Mouse (Mus musculus) forebrain, embryonic 11.5 days (tissue): Measurements from ENCODE around the gene Ptprd. TPM values are rescaled to one million over a fixed set of nuclear protein-coding genes. Genes with fewer than 3 reads are reported as not detected.

Experiments used
- ATAC-seq: fragments of 200-750 bp; cut with Nextera tagmentation; replicated peaks from 2 replicates; pipeline ENCODE4 v1.8.0; 2017; ENCODE audit warnings: moderate TSS enrichment; ENCODE audit not compliant: low FRiP score
- DNase-seq: peaks from one replicate; pipeline ENCODE4 v3.0.0-alpha.2; 2017; ENCODE audit warnings: low spot score
- H3K27ac ChIP-seq: fragments of 300-500 bp; sonication (generic); 2 replicates; pipeline ENCODE4 v1.5.1; 2014; ENCODE audit warnings: low read depth, low read length
- H3K27me3 ChIP-seq: fragments of 300-500 bp; sonication (generic); 2 replicates; pipeline ENCODE4 v1.6.1; 2014; ENCODE audit warnings: mild to moderate bottlenecking, low read length, mixed read lengths; ENCODE audit not compliant: control insufficient read depth, insufficient read depth
- H3K36me3 ChIP-seq: fragments of 300-500 bp; sonication (generic); 2 replicates; pipeline ENCODE4 v1.6.1; 2014; ENCODE audit warnings: mild to moderate bottlenecking, low read length, moderate library complexity, mixed read lengths; ENCODE audit not compliant: control insufficient read depth, insufficient read depth
- H3K4me1 ChIP-seq: fragments of 300-500 bp; sonication (generic); replicated peaks from 2 replicates; pipeline ENCODE4 v1.6.1; 2014; ENCODE audit warnings: low read length, mixed read lengths; ENCODE audit not compliant: control insufficient read depth, insufficient read depth
- H3K4me2 ChIP-seq: fragments of 300-500 bp; sonication (generic); 2 replicates; pipeline ENCODE4 v1.6.1; 2014; ENCODE audit warnings: low read depth, mild to moderate bottlenecking, low read length, moderate library complexity, mixed read lengths; ENCODE audit not compliant: severe bottlenecking
- H3K4me3 ChIP-seq: fragments of 300-500 bp; sonication (generic); 2 replicates; pipeline ENCODE4 v1.5.1; 2014; ENCODE audit warnings: low read depth, low read length
- H3K9ac ChIP-seq: fragments of 300-500 bp; sonication (generic); 2 replicates; pipeline ENCODE4 v1.6.1; 2014; ENCODE audit warnings: low read length
- H3K9me3 ChIP-seq: fragments of 300-500 bp; sonication (generic); 2 replicates; pipeline ENCODE4 v1.6.1; 2016; ENCODE audit warnings: low read length, mixed read lengths; ENCODE audit not compliant: control insufficient read depth
- WGBS: fragments of 180-500 bp; shearing (Covaris S2); extraction: QIAGEN DNeasy Blood & Tissue Kit; methylation state at CpG from one replicate; pipeline ENCODE4 v1.1.7; 2014; 5-methylcytosine and 5-hydroxymethylcytosine counted together
- polyA plus RNA-seq: library from polyadenylated mRNA; unstranded; fragments of >200 nt; fragmentation: Nextera tagmentation; extraction: Ambion mirVana; gene quantifications from 2 replicates; pipeline ENCODE4 v1.2.1, GENCODE M21; 2014

Gene Ptprd
- polyA plus RNA-seq, 1 experiment from 2014 or later, result 30.1 TPM

DNA sequence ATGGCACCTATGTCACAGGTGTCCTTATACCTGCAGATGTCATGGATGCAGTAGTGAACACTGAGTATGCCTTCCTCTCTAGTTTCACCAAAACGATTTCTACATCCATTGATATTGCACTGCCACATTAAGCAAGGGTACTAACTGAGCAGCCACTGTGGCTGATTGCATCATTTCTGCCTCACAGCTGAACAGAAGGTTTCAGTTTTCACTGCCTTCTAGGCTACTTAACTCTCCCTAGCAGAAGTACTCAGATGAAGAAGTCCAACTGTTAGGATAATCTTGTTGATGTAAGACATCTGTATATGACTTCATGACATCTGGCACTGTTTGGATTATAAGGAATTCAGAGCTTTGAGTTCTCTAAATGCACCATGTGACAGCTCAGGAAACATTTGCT is 1678.8 kb downstream of the Ptprd start:
- no peak for ATAC-seq
- H3K4me3 ChIP-seq, result no peak overlapping the region
- H3K9me3 ChIP-seq, result peaks cover 3% of the 10 kb centered on the region; the same call in 1 of the 2 replicates
- no peak overlapping the region for H3K4me2 ChIP-seq
- H3K27ac ChIP-seq, result no peak overlapping the region
- no peak for DNase-seq
- H3K27me3 ChIP-seq, result no peaks in the 10 kb centered on the region
- H3K9ac ChIP-seq, result no peak overlapping the region
- H3K36me3 ChIP-seq, result no peaks in the 10 kb centered on the region
- 79% methylated on average over 1 of the region's 1 CpGs for WGBS
- no peaks in the 10 kb centered on the region for H3K4me1 ChIP-seq

DNA sequence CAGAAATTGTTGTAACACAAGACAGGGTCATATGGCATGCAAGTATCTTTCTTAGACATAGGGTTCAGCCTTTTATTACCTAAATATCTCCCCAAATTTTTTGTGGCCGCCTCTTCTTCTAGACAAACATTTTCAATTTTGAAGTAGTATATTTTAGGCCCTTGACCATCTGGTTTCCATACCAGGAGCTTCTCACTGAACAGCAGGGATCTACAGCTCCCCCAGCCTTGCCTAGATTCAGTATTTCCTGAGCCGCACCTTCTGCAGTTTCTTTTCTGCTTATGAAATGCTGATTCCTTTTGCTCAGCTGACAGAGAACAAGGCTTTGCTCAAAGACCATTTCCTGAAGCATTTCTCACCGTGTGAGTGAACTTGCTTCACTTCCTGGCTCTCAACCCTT is 1686.5 kb downstream of the Ptprd start:
- no peaks in the 10 kb centered on the region for H3K36me3 ChIP-seq
- DNase-seq, result no peak

DNA sequence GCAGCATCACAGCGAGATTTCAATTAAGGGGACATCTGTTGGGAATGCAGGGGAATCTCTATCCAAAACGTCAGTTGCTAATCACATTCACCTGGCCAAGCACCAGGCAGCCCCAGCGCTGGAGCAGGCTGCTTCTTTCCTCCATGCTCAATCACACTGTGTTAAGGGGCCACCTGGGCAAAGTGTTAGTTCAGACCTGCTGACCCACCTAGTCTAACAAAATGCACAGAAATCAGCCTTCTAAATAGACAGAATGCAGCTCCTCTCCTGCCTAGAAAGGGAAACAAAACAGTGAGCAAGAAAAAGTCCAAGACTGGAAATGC is 1708.5 kb downstream of the Ptprd start:
- Histone ChIP-seq H3K4me3 (no peak overlapping the region), H3K9ac (no peak overlapping the region), H3K4me1 (no peaks in the 10 kb centered on the region), H3K27ac (no peak overlapping the region), H3K9me3 (no peaks in the 10 kb centered on the region), H3K4me2 (no peak overlapping the region), H3K36me3 (no peaks in the 10 kb centered on the region), H3K27me3 (no peaks in the 10 kb centered on the region)
- ATAC-seq (no peak), DNase-seq (peak; percentile 51)
- 17% methylated on average over 3 of the region's 3 CpGs for WGBS

More for the DNA sequence above, 1686.5 kb downstream of the Ptprd start:
- no peak overlapping the region for H3K4me3 ChIP-seq
- H3K4me1 ChIP-seq, result no peaks in the 10 kb centered on the region
- no peak overlapping the region for H3K4me2 ChIP-seq
- H3K9ac ChIP-seq, result no peak overlapping the region
- ATAC-seq, result no peak
- 82% methylated on average over 3 of the region's 3 CpGs for WGBS
- no peak overlapping the region for H3K27ac ChIP-seq
- no peaks in the 10 kb centered on the region for H3K27me3 ChIP-seq
- H3K9me3 ChIP-seq, result peaks cover 3% of the 10 kb centered on the region; the same call in 1 of the 2 replicates

DNA sequence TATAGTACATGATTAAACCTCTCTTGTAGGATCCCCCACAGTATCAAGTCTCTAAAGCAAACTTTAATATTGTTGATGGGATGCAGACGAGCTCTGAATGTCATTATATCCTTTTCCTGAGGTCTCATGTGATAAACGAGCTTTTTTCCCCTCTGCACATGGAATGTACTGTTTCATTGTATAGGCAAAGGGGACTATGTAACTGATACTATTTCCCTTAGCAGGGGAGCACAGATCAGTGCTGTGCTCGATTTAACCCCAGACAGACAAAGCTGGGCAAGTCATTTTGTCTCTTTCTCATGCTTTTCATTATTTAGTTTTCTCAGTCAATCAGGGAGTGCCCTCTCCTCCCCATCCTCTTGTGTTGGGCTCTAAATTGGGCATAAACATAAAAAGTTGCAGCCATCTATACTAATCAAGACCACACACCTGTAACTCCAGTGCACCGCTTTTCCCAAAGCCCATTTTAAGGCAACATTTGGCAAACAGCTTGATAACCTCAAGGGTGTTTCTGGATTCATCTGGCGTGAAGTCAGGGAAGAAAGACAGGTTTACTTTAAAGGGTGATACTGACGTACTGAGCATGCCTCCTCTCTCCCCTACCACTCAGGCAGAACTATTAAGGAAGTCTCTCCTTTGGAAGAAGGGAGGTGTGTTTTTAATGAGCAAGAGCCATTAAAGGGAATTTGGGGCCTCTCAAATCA is 1709.0 kb downstream of the Ptprd start:
- 53% methylated on average over 6 of the region's 6 CpGs for WGBS
- no peaks in the 10 kb centered on the region for H3K27me3 ChIP-seq
- no peak overlapping the region for H3K27ac ChIP-seq
- no peaks in the 10 kb centered on the region for H3K36me3 ChIP-seq
- H3K4me1 ChIP-seq, result no peaks in the 10 kb centered on the region
- no peak overlapping the region for H3K4me2 ChIP-seq
- no peaks in the 10 kb centered on the region for H3K9me3 ChIP-seq
- H3K9ac ChIP-seq, result no peak overlapping the region
- H3K4me3 ChIP-seq, result no peak overlapping the region
- ATAC-seq (no peak), DNase-seq (no peak)

- Histone ChIP-seq H3K9me3 (no peaks in the 10 kb centered on the region), H3K4me3 (no peak overlapping the region), H3K36me3 (no peaks in the 10 kb centered on the region), H3K27ac (no peak overlapping the region), H3K9ac (no peak overlapping the region), H3K27me3 (no peaks in the 10 kb centered on the region), H3K4me2 (no peak overlapping the region), H3K4me1 (no peaks in the 10 kb centered on the region)
- 89% methylated on average over 3 of the region's 3 CpGs for WGBS
- ATAC-seq, result no peak
- no peak for DNase-seq
Observed at GRCm38 (mm10) chr4:76485848-76486247, 1725.9 kb downstream of the Ptprd start.

- Histone ChIP-seq H3K9ac (no peak overlapping the region), H3K27ac (no peak overlapping the region), H3K4me2 (no peak overlapping the region), H3K4me3 (no peak overlapping the region), H3K4me1 (no peaks in the 10 kb centered on the region), H3K27me3 (no peaks in the 10 kb centered on the region), H3K9me3 (no peaks in the 10 kb centered on the region), H3K36me3 (no peaks in the 10 kb centered on the region)
- 82% methylated on average over 3 of the region's 3 CpGs for WGBS
- ATAC-seq (no peak), DNase-seq (no peak)
Observed at GRCm38 (mm10) chr4:76468366-76469100, 1743.2 kb downstream of the Ptprd start.

DNA sequence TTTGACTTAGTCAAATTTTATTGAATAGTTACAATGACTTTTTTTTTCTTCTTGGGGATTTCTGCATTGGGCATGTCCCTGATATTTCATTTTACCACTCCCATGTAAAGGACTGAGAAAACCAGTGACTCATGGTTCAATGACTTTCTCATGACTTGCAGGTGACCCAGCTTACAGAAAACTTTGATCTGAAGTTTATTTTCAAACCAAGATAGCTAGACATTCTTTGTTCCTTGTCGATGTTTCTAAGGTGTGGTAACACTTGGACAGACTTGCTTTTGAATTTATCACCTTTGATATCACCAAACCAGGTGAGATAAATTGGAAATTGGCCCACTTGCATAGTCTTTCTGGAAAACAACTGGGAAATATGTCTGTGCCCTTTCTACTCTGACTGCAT is 1747.1 kb downstream of the Ptprd start:
- Histone ChIP-seq H3K4me2 (no peak overlapping the region), H3K4me3 (no peak overlapping the region), H3K27me3 (no peaks in the 10 kb centered on the region), H3K27ac (no peak overlapping the region), H3K36me3 (no peaks in the 10 kb centered on the region), H3K4me1 (no peaks in the 10 kb centered on the region), H3K9me3 (no peaks in the 10 kb centered on the region), H3K9ac (no peak overlapping the region)
- 89% methylated on average over 1 of the region's 1 CpGs for WGBS
- ATAC-seq, result no peak
- no peak for DNase-seq

- H3K9ac ChIP-seq, result no peak overlapping the region
Observed at GRCm38 (mm10) chr4:76461336-76461735, 1750.4 kb downstream of the Ptprd start.

GRCm38 (mm10) chr4:76460556-76460955 is 1751.2 kb downstream of the Ptprd start:
- Histone ChIP-seq H3K9ac (no peak overlapping the region), H3K4me3 (no peak overlapping the region), H3K4me2 (no peak overlapping the region), H3K9me3 (no peaks in the 10 kb centered on the region), H3K4me1 (no peaks in the 10 kb centered on the region), H3K36me3 (no peaks in the 10 kb centered on the region), H3K27me3 (no peaks in the 10 kb centered on the region), H3K27ac (no peak overlapping the region)
- DNase-seq (no peak), ATAC-seq (no peak)
- 75% methylated on average over 1 of the region's 1 CpGs for WGBS

More at GRCm38 (mm10) chr4:76461336-76461735, 1750.4 kb downstream of the Ptprd start:
- no peaks in the 10 kb centered on the region for H3K9me3 ChIP-seq
- H3K36me3 ChIP-seq, result no peaks in the 10 kb centered on the region
- no peak overlapping the region for H3K27ac ChIP-seq
- no peak for ATAC-seq
- H3K4me3 ChIP-seq, result no peak overlapping the region
- H3K4me2 ChIP-seq, result no peak overlapping the region
- WGBS, result 76% methylated on average over 5 of the region's 5 CpGs
- no peaks in the 10 kb centered on the region for H3K27me3 ChIP-seq
- no peaks in the 10 kb centered on the region for H3K4me1 ChIP-seq
- DNase-seq, result no peak
